Mouse (Mus musculus): Measurements from ENCODE around the gene Ddx20.
A peak's percentile ranks its signal among the peaks of the same experiment; 100 is the strongest.

Ddx20 gene

GRCm38 (mm10) chr3:105687324-105688060, at the start of gene Ddx20:
TSS of gene Ddx20 (minus strand) at chr3:105687574.
- peak; percentile 94 for DNase-seq

- no peak for DNase-seq
These were observed 49.7 kb upstream of the Ddx20 start for GRCm38 (mm10) chr3:105737070-105737469.

GRCm38 (mm10) chr3:105736148-105736547, 48.8 kb upstream of the Ddx20 start:
- DNase-seq = no peak

- no peak for DNase-seq
These were observed 47.9 kb upstream of the Ddx20 start for GRCm38 (mm10) chr3:105735285-105735684.

GRCm38 (mm10) chr3:105733538-105733937, 46.2 kb upstream of the Ddx20 start:
- no peak for DNase-seq

GRCm38 (mm10) chr3:105732360-105732759, 45.0 kb upstream of the Ddx20 start:
- no peak for DNase-seq

- DNase-seq = peak; percentile 54
These were observed 38.7 kb upstream of the Ddx20 start for GRCm38 (mm10) chr3:105726037-105726436.

- DNase-seq = no peak
These were observed 35.1 kb upstream of the Ddx20 start for GRCm38 (mm10) chr3:105722510-105722909.

- DNase-seq = no peak
These were observed 34.4 kb upstream of the Ddx20 start for GRCm38 (mm10) chr3:105721681-105722201.

- DNase-seq = no peak
These were observed 33.1 kb upstream of the Ddx20 start for GRCm38 (mm10) chr3:105720514-105720913.

- DNase-seq = no peak
These were observed 32.6 kb upstream of the Ddx20 start for GRCm38 (mm10) chr3:105719979-105720378.

- DNase-seq = no peak
These were observed 31.4 kb upstream of the Ddx20 start for GRCm38 (mm10) chr3:105718746-105719145.

- DNase-seq = no peak
These were observed 30.6 kb upstream of the Ddx20 start for GRCm38 (mm10) chr3:105717856-105718555.

GRCm38 (mm10) chr3:105716353-105717000, 29.1 kb upstream of the Ddx20 start:
- DNase-seq = no peak

- no peak for DNase-seq
These were observed 27.4 kb upstream of the Ddx20 start for GRCm38 (mm10) chr3:105714820-105715167.

GRCm38 (mm10) chr3:105714091-105714819, 26.9 kb upstream of the Ddx20 start:
- no peak for DNase-seq

GRCm38 (mm10) chr3:105712827-105713226, 25.5 kb upstream of the Ddx20 start:
- no peak for DNase-seq

GRCm38 (mm10) chr3:105711741-105712140, 24.4 kb upstream of the Ddx20 start:
- no peak for DNase-seq

- DNase-seq = no peak
These were observed 22.9 kb upstream of the Ddx20 start for GRCm38 (mm10) chr3:105710246-105710645.

- no peak for DNase-seq
These were observed 20.2 kb upstream of the Ddx20 start for GRCm38 (mm10) chr3:105707590-105707989.

GRCm38 (mm10) chr3:105706366-105707020, 19.1 kb upstream of the Ddx20 start:
- DNase-seq = no peak

- no peak for DNase-seq
These were observed 18.2 kb upstream of the Ddx20 start for GRCm38 (mm10) chr3:105705561-105705960.
